Mouse (Mus musculus) limb, embryonic 14.5 days (tissue): ENCODE measurements around the gene Mul1. TPM values are rescaled to one million over a fixed set of nuclear protein-coding genes. Genes with fewer than 3 reads are reported as not detected.
A peak's percentile ranks its signal among the peaks of the same experiment; 100 is the strongest.
"Not testable (repeated sequence)": the region's sequence is repeated elsewhere in the genome, so short reads cannot be mapped to it uniquely, and the experiment has no call there.

ENCODE experiments used
- ATAC-seq: fragments of 200-750 bp; cut with Nextera tagmentation; 2 replicates; pipeline ENCODE4 v1.8.0; 2017; ENCODE audit warnings: low read depth, moderate number of reproducible peaks, moderate TSS enrichment; ENCODE audit not compliant: low FRiP score
- DNase-seq: peaks from one replicate; pipeline ENCODE4 v3.0.0-alpha.2; 2015; ENCODE audit warnings: low spot score
- H3K27ac ChIP-seq: fragments of 300-500 bp; sonication (generic); replicated peaks from 2 replicates; pipeline ENCODE4 v1.5.1; 2014; ENCODE audit warnings: low read depth, mild to moderate bottlenecking, low read length, moderate library complexity, mixed read lengths
- H3K27me3 ChIP-seq: fragments of 300-500 bp; sonication (generic); 2 replicates; pipeline ENCODE4 v1.6.1; 2014; ENCODE audit warnings: low read length, mixed read lengths; ENCODE audit not compliant: control insufficient read depth, insufficient read depth
- H3K36me3 ChIP-seq: fragments of 300-500 bp; sonication (generic); 2 replicates; pipeline ENCODE4 v1.6.1; 2014; ENCODE audit warnings: mild to moderate bottlenecking, low read length, moderate library complexity, mixed read lengths; ENCODE audit not compliant: control insufficient read depth, insufficient read depth
- H3K4me1 ChIP-seq: fragments of 300-500 bp; sonication (generic); 2 replicates; pipeline ENCODE4 v1.6.1; 2014; ENCODE audit warnings: antibody characterized with exemption, low read length, mixed read lengths; ENCODE audit not compliant: control insufficient read depth, insufficient read depth
- H3K4me2 ChIP-seq: fragments of 300-500 bp; sonication (generic); replicated peaks from 2 replicates; pipeline ENCODE4 v1.6.1; 2014; ENCODE audit warnings: low read depth, mild to moderate bottlenecking, low read length, moderate library complexity; ENCODE audit not compliant: severe bottlenecking
- H3K4me3 ChIP-seq: fragments of 300-500 bp; sonication (generic); replicated peaks from 2 replicates; pipeline ENCODE4 v1.5.1; 2014; ENCODE audit warnings: low read length
- H3K9ac ChIP-seq: fragments of 300-500 bp; sonication (generic); 2 replicates; pipeline ENCODE4 v1.6.1; 2014; ENCODE audit warnings: mild to moderate bottlenecking, low read depth, low read length, moderate library complexity; ENCODE audit not compliant: severe bottlenecking
- H3K9me3 ChIP-seq: fragments of 300-500 bp; sonication (generic); 2 replicates; pipeline ENCODE4 v1.6.1; 2016; ENCODE audit warnings: low read length; ENCODE audit not compliant: control insufficient read depth
- POLR2A ChIP-seq: fragments of 200-500 bp; IDR thresholded peaks from 2 replicates; pipeline ENCODE4 v1.8.0; 2012; ENCODE audit warnings: inconsistent platforms, mild to moderate bottlenecking, moderate library complexity, borderline replicate concordance; ENCODE audit not compliant: insufficient read depth, insufficient read length; ENCODE audit errors: extremely low read depth
- WGBS: fragments of 180-500 bp; shearing (Covaris S2); extraction: QIAGEN DNeasy Blood & Tissue Kit; methylation state at CpG from one replicate; pipeline ENCODE4 v1.1.7; 2014; 5-methylcytosine and 5-hydroxymethylcytosine counted together
- polyA plus RNA-seq, 2 experiments: library from polyadenylated mRNA; depleted of rRNA in 1 of 2; stranded (reverse) in 1 of 2; unstranded in 1 of 2; fragments of >200 nt; fragmentation: Nextera tagmentation in 1 of 2; extraction: Ambion mirVana in 1 of 2; gene quantifications; 2 replicates each; pipeline versions ENCODE4 v1.2.1 to v1.2.3; 2012 to 2014

Mul1 gene
- polyA plus RNA-seq, 2 experiments = 14.2 to 17.1 TPM

- Histone ChIP-seq H3K36me3 (no peaks in the 10 kb centered on the region), H3K4me3 (no peak overlapping the region), H3K27me3 (no peaks in the 10 kb centered on the region), H3K27ac (no peak overlapping the region), H3K9ac (no peak overlapping the region), H3K9me3 (no peaks in the 10 kb centered on the region), H3K4me1 (no peaks in the 10 kb centered on the region), H3K4me2 (no peak overlapping the region)
- ATAC-seq (no peak), DNase-seq (no peak)
- TF ChIP-seq POLR2A = no peak
- WGBS = 85% methylated on average over 6 of the region's 6 CpGs
These were observed 9.4 kb upstream of the Mul1 start for GRCm38 (mm10) chr4:138425028-138425427.

- H3K27me3 ChIP-seq, H3K9ac ChIP-seq, ATAC-seq, H3K4me3 ChIP-seq, H3K4me1 ChIP-seq, H3K36me3 ChIP-seq, H3K27ac ChIP-seq, H3K9me3 ChIP-seq, H3K4me2 ChIP-seq, DNase-seq: not testable (repeated sequence)
- 89% methylated on average over 14 of the region's 14 CpGs for WGBS
These were observed 8.9 kb upstream of the Mul1 start for GRCm38 (mm10) chr4:138425604-138426003.

GRCm38 (mm10) chr4:138426778-138427705 is 7.4 kb upstream of the Mul1 start:
- no peak for ATAC-seq

GRCm38 (mm10) chr4:138429778-138430177 is 4.7 kb upstream of the Mul1 start:
- H3K4me3 ChIP-seq = no peak overlapping the region
- H3K36me3 ChIP-seq = no peaks in the 10 kb centered on the region
- ATAC-seq (no peak), DNase-seq (no peak)
- H3K27me3 ChIP-seq = no peaks in the 10 kb centered on the region
- no peaks in the 10 kb centered on the region for H3K9me3 ChIP-seq
- no peaks in the 10 kb centered on the region for H3K4me1 ChIP-seq
- no peak overlapping the region for H3K9ac ChIP-seq
- H3K27ac ChIP-seq = no peak overlapping the region
- 41% methylated on average over 3 of the region's 3 CpGs for WGBS
- TF ChIP-seq POLR2A = no peak
- no peak overlapping the region for H3K4me2 ChIP-seq

More at GRCm38 (mm10) chr4:138426778-138427705, 7.4 kb upstream of the Mul1 start:
- H3K9me3 ChIP-seq = no peaks in the 10 kb centered on the region
- 42% methylated on average over 22 of the region's 22 CpGs for WGBS
- no peak overlapping the region for H3K4me3 ChIP-seq
- H3K27ac ChIP-seq = no peak overlapping the region
- no peak for TF ChIP-seq POLR2A
- H3K27me3 ChIP-seq = no peaks in the 10 kb centered on the region
- no peaks in the 10 kb centered on the region for H3K4me1 ChIP-seq
- peak; percentile 70 for DNase-seq
- H3K4me2 ChIP-seq = 0 out of 2 replicates have a peak overlapping the region, but pooled peaks have one; percentile 13
- no peaks in the 10 kb centered on the region for H3K36me3 ChIP-seq
- no peak overlapping the region for H3K9ac ChIP-seq

- H3K9me3 ChIP-seq = no peaks in the 10 kb centered on the region
- ATAC-seq = no peak
- H3K27me3 ChIP-seq = no peaks in the 10 kb centered on the region
- peak; percentile 9 for DNase-seq
- 0 out of 2 replicates have a peak, but pooled peaks cover 2% of the 10 kb centered on the region for H3K36me3 ChIP-seq
- no peak for TF ChIP-seq POLR2A
- no peak overlapping the region for H3K4me2 ChIP-seq
- no peak overlapping the region for H3K27ac ChIP-seq
- H3K9ac ChIP-seq = no peak overlapping the region
- 29% methylated on average over 8 of the region's 8 CpGs for WGBS
- no peak overlapping the region for H3K4me3 ChIP-seq
- H3K4me1 ChIP-seq = peaks cover 6% of the 10 kb centered on the region; the same call in 1 of the 2 replicates
These were observed 3.1 kb upstream of the Mul1 start for GRCm38 (mm10) chr4:138431340-138431739.
